Mouse (Mus musculus): ENCODE data around the gene Numb.

- no peak for TF ChIP-seq CTCF (conservative IDR thresholded peaks at IDR 0.05; ENCODE audit: low read length)
- no peak for TF ChIP-seq POU5F1 (IDR thresholded peaks at IDR 0.05; ENCODE audit: borderline replicate concordance, low read length)
- TF ChIP-seq NANOG (IDR thresholded peaks at IDR 0.05; ENCODE audit: borderline replicate concordance, low read length): no peak
Measured at GRCm38 (mm10) chr12:83798313-83798712, 123.4 kb downstream of the Numb start.

Measured in E14TG2a.4 (cell line).